Mouse (Mus musculus) megakaryocyte, embryonic 14.5 days (primary cell): Measurements from ENCODE around the gene Efl1.

Experiments used
- FLI1 ChIP-seq: IDR thresholded peaks from 2 replicates; pipeline ENCODE4 v1.6.1; 2012; ENCODE audit warnings: low read length, inconsistent platforms, mixed read lengths
- GATA1 ChIP-seq: IDR thresholded peaks from 3 replicates; pipeline ENCODE4 v1.6.1; 2012; ENCODE audit warnings: mixed read lengths, low read length, inconsistent platforms, borderline replicate concordance

DNA sequence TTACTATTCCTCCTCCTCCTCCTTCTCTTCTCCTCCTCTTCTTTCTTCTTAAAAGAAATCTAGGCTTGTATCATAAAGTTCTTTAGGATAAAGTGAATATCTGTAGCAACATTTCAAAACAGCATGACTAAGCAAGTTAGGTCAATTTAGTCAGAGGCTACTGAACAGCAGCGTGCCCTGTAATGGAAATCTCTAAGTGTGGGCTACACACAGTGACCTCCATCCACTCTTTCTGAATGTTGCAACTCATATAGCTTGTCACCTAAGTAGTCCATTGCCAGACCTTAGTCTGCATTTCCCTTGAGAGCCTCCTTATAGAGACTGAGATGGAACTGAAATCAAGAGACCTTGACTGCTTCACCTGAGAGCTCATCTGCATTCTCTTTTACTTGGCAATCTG, 116.5 kb downstream of the Efl1 start:
- no peak for TF ChIP-seq GATA1
- no peak for TF ChIP-seq FLI1
